Mouse (Mus musculus) embryonic facial prominence, embryonic 12.5 days (tissue): ENCODE data around the gene Rsu1. TPM values are rescaled to one million over a fixed set of nuclear protein-coding genes. Genes with fewer than 3 reads are reported as not detected.

ENCODE experiments used
- ATAC-seq: fragments of 200-750 bp; cut with Nextera tagmentation; 2 replicates; pipeline ENCODE4 v1.8.0; 2017; ENCODE audit not compliant: insufficient number of reproducible peaks, insufficient read depth, low FRiP score, low TSS enrichment
- H3K27ac ChIP-seq: fragments of 300-500 bp; sonication (generic); 2 replicates; pipeline ENCODE4 v1.5.1; 2016; ENCODE audit warnings: mild to moderate bottlenecking
- H3K27me3 ChIP-seq: fragments of 300-500 bp; sonication (generic); 2 replicates; pipeline ENCODE4 v1.6.1; 2016; ENCODE audit warnings: mild to moderate bottlenecking, moderate library complexity
- H3K36me3 ChIP-seq: fragments of 300-500 bp; sonication (generic); 2 replicates; pipeline ENCODE4 v1.6.1; 2016; ENCODE audit warnings: mild to moderate bottlenecking
- H3K4me1 ChIP-seq: fragments of 300-500 bp; sonication (generic); 2 replicates; pipeline ENCODE4 v1.6.1; 2016
- H3K4me2 ChIP-seq: fragments of 300-500 bp; sonication (generic); replicated peaks from 2 replicates; pipeline ENCODE4 v1.6.1; 2016; ENCODE audit warnings: mild to moderate bottlenecking, moderate library complexity
- H3K4me3 ChIP-seq: fragments of 300-500 bp; sonication (generic); 2 replicates; pipeline ENCODE4 v1.5.1; 2016; ENCODE audit warnings: mild to moderate bottlenecking
- H3K9ac ChIP-seq: fragments of 300-500 bp; sonication (generic); 2 replicates; pipeline ENCODE4 v1.6.1; 2016; ENCODE audit warnings: mild to moderate bottlenecking, moderate library complexity
- H3K9me3 ChIP-seq: fragments of 300-500 bp; sonication (generic); 2 replicates; pipeline ENCODE4 v1.6.1; 2016; ENCODE audit warnings: mild to moderate bottlenecking, moderate library complexity
- WGBS: fragments of 180-500 bp; shearing (Covaris S2); methylation state at CpG from one replicate; pipeline ENCODE4 v1.1.7; 2016; 5-methylcytosine and 5-hydroxymethylcytosine counted together
- polyA plus RNA-seq: library from polyadenylated mRNA; unstranded; fragments of >200 nt; fragmentation: Nextera tagmentation; extraction: Ambion mirVana; gene quantifications from 2 replicates; pipeline ENCODE4 v1.2.1, GENCODE M21; 2016

The Rsu1 gene
- polyA plus RNA-seq, 1 experiment from 2014 or later, result 119 TPM

GRCm38 (mm10) chr2:13091399-13092015, 179.7 kb downstream of the Rsu1 start:
- no peaks in the 10 kb centered on the region for H3K27me3 ChIP-seq
- ATAC-seq, result no peak
- H3K9ac ChIP-seq, result no peak overlapping the region
- no peak overlapping the region for H3K4me2 ChIP-seq
- no peaks in the 10 kb centered on the region for H3K9me3 ChIP-seq
- H3K4me3 ChIP-seq, result no peak overlapping the region
- H3K27ac ChIP-seq, result no peak overlapping the region
- H3K4me1 ChIP-seq, result no peaks in the 10 kb centered on the region
- 83% methylated on average over 5 of the region's 5 CpGs for WGBS
- H3K36me3 ChIP-seq, result no peaks in the 10 kb centered on the region

- Histone ChIP-seq H3K36me3 (no peaks in the 10 kb centered on the region), H3K27me3 (no peaks in the 10 kb centered on the region), H3K9me3 (no peaks in the 10 kb centered on the region), H3K27ac (no peak overlapping the region), H3K9ac (no peak overlapping the region), H3K4me1 (no peaks in the 10 kb centered on the region), H3K4me3 (no peak overlapping the region), H3K4me2 (no peak overlapping the region)
- 87% methylated on average over 1 of the region's 1 CpGs for WGBS
- ATAC-seq, result no peak
Observed at GRCm38 (mm10) chr2:13090841-13091240, 180.4 kb downstream of the Rsu1 start.

- no peaks in the 10 kb centered on the region for H3K9me3 ChIP-seq
- no peak overlapping the region for H3K4me2 ChIP-seq
- WGBS, result 86% methylated on average over 4 of the region's 4 CpGs
- no peak overlapping the region for H3K9ac ChIP-seq
- H3K36me3 ChIP-seq, result no peaks in the 10 kb centered on the region
- no peak overlapping the region for H3K27ac ChIP-seq
- no peak for ATAC-seq
- no peak overlapping the region for H3K4me3 ChIP-seq
- H3K27me3 ChIP-seq, result no peaks in the 10 kb centered on the region
- H3K4me1 ChIP-seq, result no peaks in the 10 kb centered on the region
Observed at GRCm38 (mm10) chr2:13089861-13090260, 181.4 kb downstream of the Rsu1 start.

- Histone ChIP-seq H3K27me3 (no peaks in the 10 kb centered on the region), H3K36me3 (no peaks in the 10 kb centered on the region), H3K9me3 (no peaks in the 10 kb centered on the region), H3K9ac (no peak overlapping the region), H3K4me1 (no peaks in the 10 kb centered on the region), H3K4me3 (no peak overlapping the region), H3K4me2 (no peak overlapping the region), H3K27ac (no peak overlapping the region)
- 80% methylated on average over 4 of the region's 4 CpGs for WGBS
- ATAC-seq, result no peak
Observed at GRCm38 (mm10) chr2:13088266-13088665, 182.9 kb downstream of the Rsu1 start.

- no peaks in the 10 kb centered on the region for H3K4me1 ChIP-seq
- H3K9ac ChIP-seq, result no peak overlapping the region
- no peaks in the 10 kb centered on the region for H3K9me3 ChIP-seq
- no peaks in the 10 kb centered on the region for H3K36me3 ChIP-seq
- no peak overlapping the region for H3K4me2 ChIP-seq
- 89% methylated on average over 2 of the region's 2 CpGs for WGBS
- H3K4me3 ChIP-seq, result no peak overlapping the region
- no peaks in the 10 kb centered on the region for H3K27me3 ChIP-seq
- ATAC-seq, result no peak
- H3K27ac ChIP-seq, result no peak overlapping the region
Observed at GRCm38 (mm10) chr2:13087811-13088210, 183.4 kb downstream of the Rsu1 start.

GRCm38 (mm10) chr2:13084223-13084622, 187.0 kb downstream of the Rsu1 start:
- no peak for ATAC-seq
- Histone ChIP-seq H3K9me3 (no peaks in the 10 kb centered on the region), H3K4me3 (no peak overlapping the region), H3K4me1 (no peaks in the 10 kb centered on the region), H3K27ac (no peak overlapping the region), H3K27me3 (no peaks in the 10 kb centered on the region), H3K9ac (no peak overlapping the region), H3K4me2 (no peak overlapping the region), H3K36me3 (no peaks in the 10 kb centered on the region)
- 61% methylated on average over 5 of the region's 5 CpGs for WGBS

GRCm38 (mm10) chr2:13080476-13080875, 190.7 kb downstream of the Rsu1 start:
- no peak overlapping the region for H3K4me2 ChIP-seq
- no peak overlapping the region for H3K4me3 ChIP-seq
- no peaks in the 10 kb centered on the region for H3K36me3 ChIP-seq
- 72% methylated on average over 2 of the region's 2 CpGs for WGBS
- H3K27me3 ChIP-seq, result no peaks in the 10 kb centered on the region
- no peak overlapping the region for H3K9ac ChIP-seq
- H3K27ac ChIP-seq, result no peak overlapping the region
- H3K4me1 ChIP-seq, result no peaks in the 10 kb centered on the region
- H3K9me3 ChIP-seq, result no peaks in the 10 kb centered on the region
- no peak for ATAC-seq

- Histone ChIP-seq H3K27ac (no peak overlapping the region), H3K4me2 (no peak overlapping the region), H3K27me3 (no peaks in the 10 kb centered on the region), H3K9ac (no peak overlapping the region), H3K9me3 (no peaks in the 10 kb centered on the region), H3K4me1 (no peaks in the 10 kb centered on the region), H3K4me3 (no peak overlapping the region), H3K36me3 (no peaks in the 10 kb centered on the region)
- ATAC-seq, result no peak
Observed at GRCm38 (mm10) chr2:13072243-13072642, 199.0 kb downstream of the Rsu1 start.

- no peak for ATAC-seq
- Histone ChIP-seq H3K4me2 (no peak overlapping the region), H3K36me3 (no peaks in the 10 kb centered on the region), H3K9me3 (no peaks in the 10 kb centered on the region), H3K27me3 (no peaks in the 10 kb centered on the region), H3K4me1 (no peaks in the 10 kb centered on the region), H3K4me3 (no peak overlapping the region), H3K27ac (no peak overlapping the region), H3K9ac (no peak overlapping the region)
- 91% methylated on average over 5 of the region's 5 CpGs for WGBS
Observed at GRCm38 (mm10) chr2:13060426-13061170, 210.6 kb downstream of the Rsu1 start.

GRCm38 (mm10) chr2:13048649-13049048, 222.6 kb downstream of the Rsu1 start:
- Histone ChIP-seq H3K4me3 (no peak overlapping the region), H3K4me2 (no peak overlapping the region), H3K9ac (no peak overlapping the region), H3K4me1 (no peaks in the 10 kb centered on the region), H3K9me3 (no peaks in the 10 kb centered on the region), H3K36me3 (no peaks in the 10 kb centered on the region), H3K27me3 (no peaks in the 10 kb centered on the region), H3K27ac (no peak overlapping the region)
- 83% methylated on average over 6 of the region's 6 CpGs for WGBS
- ATAC-seq, result no peak

GRCm38 (mm10) chr2:13044555-13044954, 226.7 kb downstream of the Rsu1 start:
- no peaks in the 10 kb centered on the region for H3K27me3 ChIP-seq
- no peak overlapping the region for H3K27ac ChIP-seq
- no peak overlapping the region for H3K9ac ChIP-seq
- WGBS, result 89% methylated on average over 4 of the region's 4 CpGs
- no peaks in the 10 kb centered on the region for H3K36me3 ChIP-seq
- H3K4me2 ChIP-seq, result no peak overlapping the region
- H3K9me3 ChIP-seq, result no peaks in the 10 kb centered on the region
- no peak for ATAC-seq
- H3K4me3 ChIP-seq, result no peak overlapping the region
- no peaks in the 10 kb centered on the region for H3K4me1 ChIP-seq

- no peaks in the 10 kb centered on the region for H3K9me3 ChIP-seq
- H3K4me2 ChIP-seq, result no peak overlapping the region
- no peaks in the 10 kb centered on the region for H3K36me3 ChIP-seq
- no peaks in the 10 kb centered on the region for H3K4me1 ChIP-seq
- no peak overlapping the region for H3K27ac ChIP-seq
- 93% methylated on average over 4 of the region's 4 CpGs for WGBS
- H3K4me3 ChIP-seq, result no peak overlapping the region
- H3K9ac ChIP-seq, result no peak overlapping the region
- H3K27me3 ChIP-seq, result no peaks in the 10 kb centered on the region
- ATAC-seq, result no peak
Observed at GRCm38 (mm10) chr2:13039785-13040184, 231.4 kb downstream of the Rsu1 start.
